29 mouse cellular contexts compared by ENCODE assay signal in genomic region chr5:113038601-113039000, GRCm38 (mm10). TPM values are rescaled to one million over a fixed set of nuclear protein-coding genes. Genes with fewer than 3 reads are reported as not detected.
"Had no signal": no experiment of that assay in that cellular context is flagged by ENCODE, and none has a peak within 500 bp of the region (broad histone marks: within the 10 kb centered on the region; RNA-seq: fewer than 3 reads in every experiment).

No protein-coding gene starts in this region.

- H3K4me2 ChIP-seq: limb, embryonic 12.5 days; limb, embryonic 15.5 days; liver, embryonic 11.5 days; lung, embryonic 14.5 days; neural tube, embryonic 12.5 days; neural tube, embryonic 15.5 days had no signal

- H3K9ac ChIP-seq: limb, embryonic 12.5 days; limb, embryonic 15.5 days; liver, embryonic 14.5 days; liver, postnatal 0 days; lung, embryonic 14.5 days; neural tube, embryonic 12.5 days; neural tube, embryonic 15.5 days had no signal

- H3K4me3 ChIP-seq: layer of hippocampus, adult 2 months; limb, embryonic 12.5 days; limb, embryonic 15.5 days; neural tube, embryonic 12.5 days; neural tube, embryonic 15.5 days had no signal

- H3K27ac ChIP-seq: kidney, postnatal 0 days; layer of hippocampus, adult 2 months; limb, embryonic 12.5 days; limb, embryonic 15.5 days; liver, embryonic 14.5 days; macrophage; neural tube, embryonic 12.5 days; neural tube, embryonic 15.5 days; stomach, postnatal 0 days had no signal

- ATAC-seq: liver, postnatal 0 days; lung, postnatal 0 days had no signal

- DNase-seq: kidney, postnatal 25 days; layer of hippocampus, adult 9-11 months; left cerebral cortex, postnatal 4 days; liver, postnatal 0 days; lung, embryonic 14.5 days; midbrain, embryonic 14.5 days; right cerebral cortex, adult 18-20 months; right cerebral cortex, postnatal 14 days; right cerebral cortex, postnatal 4 days; thymus, adult 2 months; thymus, postnatal 14 days; thymus, postnatal 4 days had no signal

- H3K9me3 ChIP-seq: limb, embryonic 15.5 days; neural tube, embryonic 12.5 days; neural tube, embryonic 15.5 days had no signal

- H3K27me3 ChIP-seq: limb, embryonic 12.5 days; limb, embryonic 15.5 days; neural tube, embryonic 12.5 days; neural tube, embryonic 15.5 days had no signal

- H3K36me3 ChIP-seq: limb, embryonic 12.5 days; limb, embryonic 15.5 days; neural tube, embryonic 12.5 days; neural tube, embryonic 15.5 days had no signal

RNA-seq across cellular contexts. Expression of gene Crybb2, which starts 31.3 kb away (rescaled TPM):
- total RNA-seq: layer of hippocampus, adult 2 months; layer of hippocampus, postnatal 25 days; left cerebral cortex, adult 8-10 months; left cerebral cortex, postnatal 14 days; left cerebral cortex, postnatal 4 days; megakaryocyte, adult 5-6 weeks had no signal
- polyA plus RNA-seq: kidney, embryonic 14.5 days; kidney, postnatal 0 days; limb, embryonic 12.5 days; limb, embryonic 15.5 days; liver, embryonic 11.5 days; liver, embryonic 14.5 days; liver, postnatal 0 days; lung, embryonic 14.5 days; lung, postnatal 0 days; macrophage; midbrain, embryonic 14.5 days; neural tube, embryonic 12.5 days; neural tube, embryonic 15.5 days; stomach, embryonic 14.5 days; stomach, postnatal 0 days had no signal

RNA-seq across cellular contexts. Expression of gene Crybb3, which starts 42.8 kb away (rescaled TPM):
- total RNA-seq: megakaryocyte, adult 5-6 weeks had no signal
- polyA plus RNA-seq: macrophage had no signal
